Comparison of ENCODE assay signal across 8 mouse cellular contexts in genomic region chr12:83921535-83922381, GRCm38 (mm10). TPM values are rescaled to one million over a fixed set of nuclear protein-coding genes. Genes with fewer than 3 reads are reported as not detected.
DNase-seq lines count a peak whose midpoint lies in the region; ATAC-seq lines count a peak whose summit lies in the region.

Gene Numb, minus strand, starts transcription at chr12:83921934.

- peak; percentile 97 for ATAC-seq in CD4-positive, CD25-positive, alpha-beta regulatory T cell, adult 4 months
- ATAC-seq in heart, embryonic 14.5 days (ENCODE audit: insufficient number of reproducible peaks, insufficient read depth, low FRiP score, low read depth): peak; percentile 99
- peak; percentile 99 for ATAC-seq in liver, embryonic 13.5 days (ENCODE audit: low read depth)
- peak; percentile 100 for ATAC-seq in stomach, embryonic 16.5 days (ENCODE audit: insufficient read depth, low FRiP score)

- peak within 1 kb of the TSS; percentile 85 for H3K4me2 ChIP-seq in heart, embryonic 14.5 days (ENCODE audit: low read length)
- H3K4me2 ChIP-seq in liver, embryonic 13.5 days: peak within 1 kb of the TSS; percentile 98
- H3K4me2 ChIP-seq in stomach, embryonic 16.5 days (ENCODE audit: low read depth, low read length): peak within 1 kb of the TSS; percentile 83

- H3K9ac ChIP-seq in heart, embryonic 14.5 days (ENCODE audit: low read length): peak within 1 kb of the TSS; percentile 96
- peak within 1 kb of the TSS; percentile 95 for H3K9ac ChIP-seq in liver, embryonic 13.5 days
- peak within 1 kb of the TSS; percentile 95 for H3K9ac ChIP-seq in stomach, embryonic 16.5 days (ENCODE audit: low read length)

- peak within 1 kb of the TSS; percentile 92 to 94 for H3K27ac ChIP-seq in heart, embryonic 14.5 days (replicated peaks in 1 of 2; ENCODE audit: control insufficient read depth in 1 of 2, insufficient read depth in 1 of 2, low read depth in 2 of 2, low read length in 2 of 2)
- H3K27ac ChIP-seq in liver, embryonic 13.5 days: peak within 1 kb of the TSS; percentile 84
- H3K27ac ChIP-seq in stomach, embryonic 16.5 days (ENCODE audit: low read length): peak within 1 kb of the TSS; percentile 92

- peak within 1 kb of the TSS; percentile 92 to 99 for H3K4me3 ChIP-seq in heart, embryonic 14.5 days (ENCODE audit: control insufficient read depth in 1 of 2, insufficient read depth in 1 of 2, low read depth in 1 of 2, low read length in 2 of 2)
- H3K4me3 ChIP-seq in liver, embryonic 13.5 days (replicated peaks): peak within 1 kb of the TSS; percentile 94
- peak within 1 kb of the TSS; percentile 96 for H3K4me3 ChIP-seq in stomach, embryonic 16.5 days (replicated peaks; ENCODE audit: low read length)

- under 1% methylated on average over 63 of the region's 63 CpGs for WGBS in heart, embryonic 14.5 days
- WGBS in liver, embryonic 13.5 days (ENCODE audit: insufficient replicate concordance): under 1% methylated on average over 62 of the region's 63 CpGs
- under 1% methylated on average over 63 of the region's 63 CpGs for WGBS in stomach, embryonic 16.5 days

- no peaks in the 10 kb centered on the region for H3K27me3 ChIP-seq in heart, embryonic 14.5 days (ENCODE audit: control insufficient read depth, insufficient read depth, low read length)
- H3K27me3 ChIP-seq in liver, embryonic 13.5 days: no peaks in the 10 kb centered on the region
- H3K27me3 ChIP-seq in stomach, embryonic 16.5 days (ENCODE audit: control insufficient read depth, insufficient read depth, low read length): no peaks in the 10 kb centered on the region

- peak; percentile 98 for DNase-seq in c-Kit-negative CD71-positive TER-119-positive erythroid progenitor cells, embryonic 14.5 days (ENCODE audit: low read depth, low spot score)
- DNase-seq in fibroblast of lung, adult 2 months (ENCODE audit: low read depth): peak; percentile 100
- DNase-seq in kidney, postnatal 14 days: peak; percentile 99
- peak; percentile 99 for DNase-seq in liver, embryonic 13.5 days
- DNase-seq in neural tube, embryonic 10.5 days (ENCODE audit: extremely low spot score, low spot score): peak; percentile 96

- peaks cover 3% of the 10 kb centered on the region; the same call in 1 of the 2 replicates for H3K36me3 ChIP-seq in heart, embryonic 14.5 days (ENCODE audit: control insufficient read depth, insufficient read depth, low read length)
- H3K36me3 ChIP-seq in liver, embryonic 13.5 days: no peaks in the 10 kb centered on the region; the same call in 1 of the 2 replicates
- no peaks in the 10 kb centered on the region for H3K36me3 ChIP-seq in stomach, embryonic 16.5 days (ENCODE audit: control insufficient read depth, insufficient read depth, low read length)

- H3K4me1 ChIP-seq in heart, embryonic 14.5 days (ENCODE audit: control insufficient read depth in 2 of 2, insufficient read depth in 2 of 2, low read length in 2 of 2): peaks cover 16 to 37% of the 10 kb centered on the region in 2 experiments
- peaks cover 36% of the 10 kb centered on the region for H3K4me1 ChIP-seq in liver, embryonic 13.5 days (replicated peaks)
- peaks cover 8% of the 10 kb centered on the region; the same call in 1 of the 2 replicates for H3K4me1 ChIP-seq in stomach, embryonic 16.5 days (ENCODE audit: control insufficient read depth, insufficient read depth, low read length)

- no peaks in the 10 kb centered on the region for H3K9me3 ChIP-seq in heart, embryonic 14.5 days (ENCODE audit: control insufficient read depth, low read length)
- H3K9me3 ChIP-seq in liver, embryonic 13.5 days (replicated peaks): no peaks in the 10 kb centered on the region
- H3K9me3 ChIP-seq in stomach, embryonic 16.5 days (replicated peaks; ENCODE audit: control insufficient read depth, low read length): no peaks in the 10 kb centered on the region

RNA-seq across cellular contexts. Expression of gene Numb, which starts in this region (rescaled TPM):
- 10 to 100 TPM; 36.7 to 39.4 TPM for polyA plus RNA-seq in CD4-positive, CD25-positive, alpha-beta regulatory T cell, adult 4 months (2017; shearing (Covaris generic))
- polyA plus RNA-seq in heart, embryonic 14.5 days (2014; fragmentation: Nextera tagmentation; extraction: Ambion mirVana): 29.9 and 31.8 TPM in 2 replicates
- 11.8 and 16.3 TPM in 2 replicates for polyA plus RNA-seq in liver, embryonic 13.5 days (2015; fragmentation: Nextera tagmentation; extraction: Ambion mirVana)
- 37.6 and 41.3 TPM in 2 replicates for polyA plus RNA-seq in stomach, embryonic 16.5 days (2015; fragmentation: Nextera tagmentation; extraction: Ambion mirVana)

Comparison
In these comparisons a context has a peak if more than half of its experiments do, and no peak if none do; other contexts are left out.
1. Peak in every context shown above with its lines: DNase-seq, ATAC-seq, H3K4me3 ChIP-seq and H3K27ac ChIP-seq.